Mouse (Mus musculus) monocyte, adult 5-6 weeks (primary cell): ENCODE data around the gene Zer1. TPM values are rescaled to one million over a fixed set of nuclear protein-coding genes. Genes with fewer than 3 reads are reported as not detected.
"Not testable (repeated sequence)": the region's sequence is repeated elsewhere in the genome, so short reads cannot be mapped to it uniquely, and the experiment has no call there.

Experiments used
- ATAC-seq: fragments of 153-309, 156-312 bp; replicated peaks from 2 replicates; pipeline ENCODE4 v1.8.0; 2017; ENCODE audit warnings: mild to moderate bottlenecking; ENCODE audit not compliant: low TSS enrichment, insufficient number of reproducible peaks, severe bottlenecking, poor library complexity, low FRiP score
- total RNA-seq: library from RNA; stranded (forward); fragments of 200-1000, 200-491, 200-594 nt; gene quantifications from 3 replicates; pipeline ENCODE4 v1.2.3, GENCODE M21; 2017

The Zer1 gene
- total RNA-seq, 1 experiment from 2014 or later = 10.0 TPM

DNA sequence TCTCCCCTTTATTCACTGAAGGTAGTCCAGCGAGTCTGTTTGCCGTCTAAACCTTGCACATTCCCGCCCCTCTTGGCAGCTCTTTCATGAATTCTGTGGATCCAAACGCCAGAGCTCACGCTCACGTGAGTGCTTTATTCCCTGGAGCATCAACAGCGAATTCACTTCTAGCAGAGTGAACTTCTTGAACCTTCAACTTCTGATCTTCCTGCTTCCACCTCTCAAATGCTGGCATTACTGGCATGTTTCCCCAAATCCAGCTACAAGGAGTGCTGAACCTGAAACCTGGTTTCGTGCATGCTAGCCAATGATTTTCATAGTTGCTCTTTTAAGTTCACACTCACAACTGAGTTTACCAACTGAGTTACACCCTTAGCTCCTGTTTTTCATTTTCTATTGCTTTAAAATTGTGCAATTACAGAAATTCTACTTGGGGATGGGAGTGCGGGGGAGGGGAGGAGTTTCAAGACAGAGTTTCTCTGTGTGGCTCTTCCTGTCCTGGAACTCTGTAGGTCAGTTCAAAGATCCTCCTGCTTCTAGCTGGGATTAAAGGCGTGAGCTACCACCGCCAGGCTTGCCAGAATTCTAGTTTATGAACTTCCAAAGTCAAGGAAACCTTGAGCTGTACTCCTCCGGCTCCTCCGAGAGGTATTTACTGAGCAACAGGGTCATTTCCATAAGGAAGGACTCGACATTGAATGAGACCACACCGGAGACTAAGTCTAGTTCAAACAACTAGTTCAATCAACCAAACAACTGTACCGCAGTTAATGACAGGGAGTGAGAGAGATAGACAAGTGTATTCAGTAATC is 8.6 kb upstream of the Zer1 start:
- peak; percentile 29; the same call in 1 of the 2 replicates for ATAC-seq

DNA sequence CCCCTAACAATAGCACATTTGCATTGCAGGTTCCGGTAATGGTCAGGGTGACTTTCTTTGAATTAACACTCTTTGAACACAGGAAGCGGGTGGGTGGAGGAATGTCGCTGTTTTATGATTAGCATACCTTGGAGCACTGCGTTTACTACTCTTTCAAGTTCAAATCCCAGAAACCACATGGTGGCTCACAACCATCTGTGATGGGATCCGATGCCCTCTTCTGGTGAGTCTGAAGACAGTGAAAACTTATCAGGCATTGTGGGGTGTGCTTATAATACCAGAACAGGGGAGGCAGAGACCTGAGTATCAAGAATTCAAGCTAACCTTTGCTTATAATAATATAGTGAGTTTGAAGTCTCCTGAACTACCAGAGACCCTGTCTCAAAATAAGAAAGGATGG is 6.9 kb upstream of the Zer1 start:
- ATAC-seq = not testable (repeated sequence)

DNA sequence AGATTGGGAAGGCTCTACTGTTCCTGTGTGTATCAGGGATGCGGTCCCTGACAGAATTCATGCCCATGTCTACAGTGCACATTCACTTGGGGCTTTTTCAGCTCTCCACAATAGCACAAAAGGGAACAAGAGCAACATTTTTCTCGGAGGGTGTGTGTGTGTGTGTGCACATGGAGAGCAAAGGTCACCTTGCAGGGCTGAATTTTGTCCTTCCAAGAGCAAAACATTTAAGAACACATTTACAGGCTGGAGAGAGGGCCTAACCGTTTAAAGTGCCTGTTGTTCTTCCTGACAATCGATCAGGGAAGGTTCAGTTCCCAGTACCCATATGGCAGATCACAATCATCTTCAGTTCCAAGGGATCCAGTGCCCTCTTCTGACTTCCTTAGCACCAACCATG is 5.8 kb upstream of the Zer1 start:
- ATAC-seq = no peak

DNA sequence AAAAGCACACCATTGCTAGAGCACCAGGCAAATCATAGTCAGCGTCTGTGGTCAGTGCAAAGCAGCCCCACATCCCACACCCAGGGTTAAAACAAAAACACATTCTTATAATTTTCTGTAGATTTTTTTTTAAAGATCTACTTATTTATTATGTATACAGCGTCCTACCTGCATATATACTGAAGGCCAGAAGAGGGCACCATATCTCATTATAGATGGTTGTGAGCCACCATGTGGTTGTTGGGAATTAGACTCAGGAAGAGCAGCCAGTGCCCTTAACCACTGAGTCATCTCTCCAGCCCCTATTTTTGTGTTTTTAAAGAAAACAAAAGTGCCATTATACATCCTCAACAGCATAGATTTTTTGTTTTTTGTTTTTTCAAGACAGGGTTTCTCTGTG is 4.4 kb upstream of the Zer1 start:
- ATAC-seq = no peak

DNA sequence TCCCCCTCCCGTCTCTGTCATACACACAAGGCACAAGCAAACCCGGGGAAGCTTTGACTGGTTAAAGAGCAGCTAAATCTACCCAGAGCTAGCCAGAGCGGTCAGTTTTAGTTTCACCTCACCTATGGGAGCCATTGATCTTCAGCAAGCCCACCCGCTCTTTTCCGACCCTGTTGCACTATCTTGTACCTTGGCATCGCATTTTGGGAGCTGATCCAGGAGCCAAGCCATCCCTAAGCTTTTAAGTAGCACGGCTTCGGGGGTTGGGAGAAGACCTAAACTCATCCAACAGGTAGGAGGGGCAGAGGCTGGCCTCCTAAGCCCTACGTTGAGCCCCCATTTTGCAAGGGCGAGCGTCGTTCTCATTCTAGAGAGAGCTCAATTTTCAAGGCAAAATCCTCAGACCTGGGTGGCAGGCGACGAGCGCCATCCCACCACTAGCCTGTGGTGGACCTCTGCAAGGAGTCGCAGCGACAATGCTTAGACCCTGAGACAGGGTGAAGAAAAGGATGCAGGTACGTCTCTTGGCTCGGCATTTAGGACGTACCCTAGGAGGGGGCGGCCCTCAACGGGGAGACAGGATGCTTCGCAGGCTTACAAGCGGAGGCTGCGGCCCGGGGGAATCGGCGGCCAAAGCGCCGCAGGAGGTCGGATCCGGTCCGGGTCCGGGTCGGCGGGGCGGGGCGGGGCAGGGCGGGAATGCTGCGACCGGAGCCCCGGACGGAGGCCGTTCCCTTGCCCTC is 485 bp downstream of the Zer1 start:
- ATAC-seq = no peak; the same call in 1 of the 2 replicates

DNA sequence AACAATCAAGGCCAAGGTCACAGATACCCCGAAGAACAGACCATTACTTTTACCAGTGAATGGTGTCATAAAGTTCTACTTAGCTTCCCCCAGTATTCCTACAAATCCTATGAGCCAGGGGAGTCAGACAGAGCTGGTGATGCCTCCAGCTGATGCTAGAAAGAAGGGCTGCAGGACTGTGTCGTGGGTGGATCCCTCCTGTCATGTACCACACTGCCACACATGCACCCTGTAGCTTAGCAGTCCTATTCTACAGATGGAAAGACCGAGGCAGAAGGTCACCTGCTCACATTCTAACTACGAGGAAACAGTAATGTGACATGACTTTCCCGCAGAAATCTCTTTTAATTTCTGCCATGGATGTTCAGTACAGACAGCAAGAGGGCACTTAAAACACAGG is 1.6 kb downstream of the Zer1 start:
- ATAC-seq = no peak

DNA sequence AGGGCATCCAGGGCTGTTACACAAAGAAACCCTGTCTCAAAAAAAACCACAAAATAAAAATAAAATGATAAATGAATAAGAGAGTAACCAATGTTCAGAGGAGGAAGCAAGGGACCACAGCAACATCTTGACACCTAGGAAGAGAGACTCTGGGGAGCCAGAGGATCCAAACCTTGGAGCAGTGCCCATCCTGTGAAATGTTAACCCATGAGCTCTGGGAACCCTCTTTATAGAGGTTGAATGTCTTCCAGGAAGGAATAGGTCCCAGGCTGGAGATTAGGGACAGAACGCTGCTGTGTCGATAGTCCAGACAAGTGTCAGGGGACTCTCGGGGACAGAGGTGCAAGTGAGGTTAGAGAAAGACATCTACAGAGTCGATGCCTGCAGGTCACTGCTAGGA is 4.1 kb downstream of the Zer1 start:
- ATAC-seq = no peak

DNA sequence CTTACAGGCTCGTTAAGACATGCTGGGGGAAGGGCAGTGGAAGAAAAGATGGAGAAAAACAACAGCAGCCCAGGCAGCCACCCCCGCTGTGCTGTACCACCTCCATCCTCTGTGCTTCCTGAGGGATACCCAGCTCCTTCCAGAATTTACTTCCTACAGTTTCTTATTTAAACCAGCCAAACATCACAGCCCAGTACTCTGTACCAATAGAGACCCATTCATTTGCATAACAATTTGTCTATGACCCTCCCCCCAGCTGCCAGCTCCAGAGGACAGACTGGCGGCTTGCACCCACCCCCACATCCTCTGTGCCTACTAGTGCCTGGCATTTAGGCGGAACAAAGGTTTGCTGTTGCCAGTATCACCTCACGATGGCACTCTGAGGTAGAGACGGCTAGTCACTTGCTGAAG is 4.7 kb downstream of the Zer1 start:
- ATAC-seq = no peak

DNA sequence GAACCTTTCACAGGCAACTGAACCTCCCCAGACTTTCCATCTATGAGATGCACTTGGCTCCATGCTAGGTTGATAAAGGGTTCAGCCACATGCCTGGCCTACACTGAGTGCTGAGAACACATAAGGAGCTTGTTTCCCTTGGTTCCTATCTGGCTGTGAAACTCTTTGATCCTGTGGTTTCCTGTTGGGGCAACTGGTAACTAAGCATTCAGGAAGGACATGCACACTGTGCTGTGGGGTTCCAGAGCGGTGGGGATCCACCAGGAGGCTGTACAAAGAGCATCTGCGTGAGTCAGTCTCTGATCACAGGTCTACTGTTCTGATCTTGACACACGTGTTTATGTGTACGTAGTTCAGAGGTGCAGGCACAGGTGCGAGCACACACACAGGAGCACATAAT is 11.8 kb downstream of the Zer1 start:
- no peak for ATAC-seq

DNA sequence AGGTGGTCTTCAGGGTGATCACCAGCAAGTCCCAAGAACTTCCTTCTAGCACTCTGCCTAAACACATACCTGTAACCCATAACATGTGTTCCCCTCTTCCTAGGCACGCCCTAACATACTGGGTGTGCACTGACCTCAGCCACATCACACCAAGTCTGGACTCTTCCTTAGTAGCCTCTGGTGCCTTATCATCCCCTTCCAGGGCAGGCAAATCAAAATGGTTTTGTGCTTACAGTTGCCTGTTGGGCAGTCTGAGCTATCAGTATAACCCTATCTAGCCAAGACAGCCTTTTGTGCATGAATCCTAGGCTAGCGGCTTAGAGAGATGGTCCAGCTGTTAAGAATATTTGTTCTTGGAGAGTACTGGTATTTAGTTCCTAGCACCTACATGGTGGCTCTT is 12.9 kb downstream of the Zer1 start:
- no peak for ATAC-seq

DNA sequence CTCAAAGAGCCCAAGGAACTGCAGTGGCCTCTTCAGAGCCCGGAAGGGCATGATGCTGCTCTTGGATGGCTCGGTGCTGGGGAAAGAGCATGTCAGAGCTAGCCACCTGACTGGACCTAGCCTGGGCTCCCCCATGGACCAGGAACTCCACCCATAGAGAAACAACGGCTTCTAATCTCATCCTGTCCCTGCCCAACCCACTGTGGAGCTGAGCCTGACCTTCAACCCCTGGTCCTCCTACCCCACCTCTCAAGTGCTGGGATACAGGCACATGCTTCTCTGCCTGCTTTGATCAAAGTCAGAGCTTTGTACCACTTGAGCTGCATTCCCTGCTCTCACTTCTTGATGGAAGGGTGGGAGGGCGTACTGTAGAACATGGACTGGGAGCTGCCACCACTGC is 16.1 kb downstream of the Zer1 start:
- no peak for ATAC-seq

DNA sequence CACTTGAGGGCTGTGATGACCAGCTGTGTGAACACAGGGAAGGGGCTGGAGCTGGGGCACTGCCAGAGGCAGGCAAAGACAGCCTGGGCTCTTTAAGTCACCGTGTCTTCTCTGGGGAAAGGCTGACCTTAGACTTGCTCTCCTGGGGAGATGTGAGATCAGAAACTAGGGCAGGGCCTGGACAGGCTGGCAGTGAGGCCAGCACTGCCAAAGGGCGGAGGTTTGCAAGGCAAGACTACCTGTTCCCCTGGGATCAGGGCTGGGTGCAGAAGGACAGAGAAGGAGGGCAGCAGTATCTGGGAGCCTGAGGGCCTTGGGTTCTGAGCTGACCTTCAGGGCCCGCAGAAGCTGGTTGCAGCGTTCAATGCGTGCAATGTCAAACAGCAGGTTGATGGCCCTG is 16.7 kb downstream of the Zer1 start:
- ATAC-seq = no peak

DNA sequence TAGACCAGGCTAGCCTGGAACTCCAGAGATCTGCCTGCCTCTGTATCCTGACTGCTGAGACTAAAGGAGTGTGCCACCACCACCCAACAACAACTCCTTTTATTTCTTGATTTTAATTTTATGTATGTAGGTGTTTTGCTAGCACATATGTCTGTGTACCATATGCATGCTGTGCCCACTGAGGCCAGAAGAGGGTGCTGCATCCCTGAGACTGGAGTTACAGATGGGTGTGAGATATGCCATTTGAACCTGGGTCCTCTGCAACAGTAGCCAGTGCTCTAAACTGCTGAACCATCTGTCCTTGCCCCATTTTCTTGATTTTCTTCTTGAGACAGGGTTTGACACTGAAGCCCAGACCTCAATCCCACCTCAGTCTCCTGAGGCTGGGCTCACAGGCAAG is 18.0 kb downstream of the Zer1 start:
- no peak for ATAC-seq

DNA sequence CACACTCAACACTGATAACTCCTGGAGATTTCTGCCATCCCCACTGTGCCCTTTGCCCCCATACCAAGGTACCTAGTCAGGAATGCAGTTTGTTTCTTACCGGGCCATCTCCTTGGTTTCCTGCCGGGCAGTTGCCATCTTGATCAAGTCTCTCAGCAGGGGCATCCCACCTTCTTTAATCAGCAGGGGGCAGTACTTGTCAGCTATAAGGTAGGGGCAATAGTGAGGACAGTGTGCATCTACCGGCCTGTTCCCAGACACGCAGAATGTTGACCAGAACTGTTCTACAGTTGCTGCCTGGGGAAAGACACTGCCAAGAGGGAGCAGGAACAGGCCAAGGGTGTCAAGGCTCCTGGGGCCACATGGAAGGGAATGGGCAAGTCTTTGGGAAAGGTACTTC is 24.2 kb downstream of the Zer1 start:
- ATAC-seq = no peak

DNA sequence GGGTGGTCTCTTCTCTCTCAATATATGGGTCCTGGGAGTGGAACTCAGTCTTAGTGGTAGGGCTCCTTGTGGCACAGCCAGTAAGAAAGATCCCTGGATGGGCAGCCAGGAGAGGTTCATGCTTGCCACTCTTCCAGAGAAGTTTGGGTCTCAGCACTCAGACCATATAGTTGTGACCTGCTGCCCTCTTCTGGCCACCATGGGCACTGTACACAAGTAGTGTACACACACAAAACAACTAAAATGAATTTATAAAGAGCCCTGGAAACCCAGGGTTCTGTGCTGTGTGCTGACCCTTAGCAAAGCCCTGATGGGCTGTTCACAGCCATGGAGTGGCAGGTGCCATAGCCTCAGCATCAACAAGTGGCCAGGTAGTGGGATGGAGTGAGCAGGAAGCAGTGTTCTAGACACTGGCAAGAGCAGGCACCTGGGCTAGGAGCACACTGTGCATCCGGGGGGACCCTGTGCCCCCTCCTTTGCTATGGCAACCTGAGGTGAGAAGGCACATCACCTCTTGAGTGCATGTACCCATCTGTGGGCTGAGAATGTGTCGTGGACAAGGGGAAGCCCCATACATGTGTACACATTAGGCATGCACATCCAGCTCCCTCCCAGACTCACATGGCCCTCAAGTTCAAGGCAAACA is 28.4 kb downstream of the Zer1 start:
- peak; percentile 44; the same call in 1 of the 2 replicates for ATAC-seq

DNA sequence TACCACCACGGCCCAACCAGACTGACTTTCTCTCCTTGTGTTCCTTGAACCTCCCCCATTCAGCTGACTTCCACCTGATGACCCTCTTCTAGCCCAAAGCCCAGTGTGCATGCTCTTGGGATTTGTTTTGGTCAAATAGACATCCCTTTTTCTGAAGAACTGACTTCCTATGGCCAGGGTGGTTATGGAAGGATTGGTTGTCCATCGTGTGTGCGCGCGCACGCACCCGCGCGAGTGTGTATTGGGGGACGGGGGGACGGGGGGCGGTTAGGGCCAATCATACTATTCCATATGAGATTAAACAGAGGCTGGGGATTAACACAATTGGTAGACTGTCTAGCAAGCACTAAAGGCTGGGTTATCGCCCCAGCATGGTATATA is 30.2 kb downstream of the Zer1 start:
- ATAC-seq = no peak

DNA sequence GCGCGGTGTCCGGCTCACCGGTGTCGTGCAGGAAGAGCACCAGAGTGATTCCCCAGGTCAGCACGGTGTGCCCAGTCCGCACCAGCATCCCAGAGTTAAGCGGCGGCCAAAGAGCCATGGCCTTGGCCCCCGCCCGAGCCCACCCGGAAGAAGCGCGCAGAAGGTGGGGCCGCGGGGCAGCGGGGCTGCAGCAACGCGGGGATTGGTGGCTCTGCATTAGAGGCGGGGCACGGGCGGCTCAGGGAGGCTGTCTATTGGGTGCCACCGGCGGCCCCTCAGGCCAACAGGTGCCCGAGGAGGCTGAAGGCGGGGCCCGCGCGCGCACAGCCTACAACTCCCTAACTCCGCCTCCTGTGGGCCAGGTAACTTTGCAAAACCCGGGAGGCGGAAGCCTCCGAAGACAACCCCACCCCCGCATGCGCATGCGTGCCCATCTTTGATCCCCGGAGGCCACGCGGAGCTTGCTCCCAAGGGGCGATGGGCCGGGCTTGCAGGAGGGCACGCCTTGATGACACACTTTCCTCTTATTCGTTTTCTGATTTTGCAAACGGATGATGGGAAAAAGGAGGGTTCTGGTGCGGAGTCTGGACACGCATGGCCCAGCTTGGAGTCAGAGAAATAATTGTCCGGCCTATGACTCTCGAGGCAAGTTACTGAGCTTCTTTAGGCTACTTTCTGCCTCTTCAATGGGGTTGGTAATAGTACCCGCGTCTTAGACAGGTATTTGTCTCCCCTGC is 30.7 kb downstream of the Zer1 start, which contains the start of gene Zdhhc12:
Gene Zdhhc12, minus strand, starts transcription at position 178 of the 737 bp plus-strand sequence.
- peak; percentile 88 for ATAC-seq

DNA sequence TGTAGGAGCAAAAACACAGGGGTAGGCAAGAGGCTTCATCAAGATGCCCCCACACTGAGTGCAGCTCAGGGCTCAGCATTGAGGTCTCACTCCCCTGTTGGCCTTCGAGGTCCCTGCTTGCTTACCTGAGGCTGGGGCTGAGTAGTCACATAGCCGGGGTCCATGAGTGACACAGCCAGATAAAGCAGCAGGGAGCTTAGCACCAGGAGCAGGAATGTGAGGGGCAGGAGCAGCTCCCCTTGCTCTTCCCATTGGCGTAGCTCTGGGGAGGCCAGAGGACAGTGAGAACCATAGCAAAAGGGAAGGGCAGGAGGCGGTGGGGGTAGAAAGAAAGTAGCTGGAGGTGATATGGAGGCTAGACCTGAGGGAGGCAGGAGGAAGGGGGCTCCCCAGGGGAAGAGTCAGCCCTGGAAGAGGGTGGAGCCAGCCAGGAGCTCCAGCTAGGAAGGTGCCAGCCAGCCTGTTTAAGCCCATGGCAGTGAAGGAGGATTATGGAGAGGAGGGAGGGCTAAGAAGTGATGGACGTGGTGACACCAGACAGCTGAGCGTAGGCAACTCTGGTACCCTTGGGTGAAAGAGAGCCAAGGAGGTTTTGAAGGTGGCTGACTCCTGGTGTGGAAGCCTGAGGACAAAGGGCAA is 32.0 kb downstream of the Zer1 start:
- ATAC-seq = no peak

DNA sequence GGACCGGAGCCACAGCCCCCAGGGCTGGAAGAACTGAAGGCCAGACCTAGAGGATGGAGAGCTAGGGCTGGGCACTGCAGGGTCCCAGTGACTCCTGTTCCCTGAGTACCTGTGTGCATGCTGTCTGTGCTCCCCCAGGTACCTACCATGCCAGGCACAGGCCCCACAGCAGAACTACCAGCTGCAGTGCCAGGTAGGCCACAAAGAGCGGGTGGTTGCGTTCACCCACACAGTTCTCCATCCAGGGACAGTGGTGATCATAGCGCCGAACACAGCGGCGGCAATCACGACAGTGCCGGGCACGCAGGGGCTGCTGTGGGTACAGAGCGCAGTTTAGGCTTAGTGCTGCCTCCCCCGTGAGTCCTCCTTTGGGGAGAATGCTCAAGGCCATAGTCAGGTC is 32.9 kb downstream of the Zer1 start:
- ATAC-seq = no peak
